Mouse (Mus musculus) left cerebral cortex, adult 11 months (tissue): Measurements from ENCODE around the gene Cacna2d4.
"Not testable (repeated sequence)": the region's sequence is repeated elsewhere in the genome, so short reads cannot be mapped to it uniquely, and the experiment has no call there.

ENCODE experiments used
- DNase-seq: peaks from one replicate; pipeline ENCODE4 v3.0.0; 2022; ENCODE audit warnings: low spot score

Gene Cacna2d4

GRCm38 (mm10) chr6:119347813-119348212, 111.5 kb downstream of the Cacna2d4 start:
- DNase-seq = no peak

- peak; percentile 82 for DNase-seq
Measured at GRCm38 (mm10) chr6:119348234-119348633, 111.9 kb downstream of the Cacna2d4 start.

- no peak for DNase-seq
Measured at GRCm38 (mm10) chr6:119350703-119351198, 114.4 kb downstream of the Cacna2d4 start.

- DNase-seq = no peak
Measured at GRCm38 (mm10) chr6:119351656-119352055, 115.3 kb downstream of the Cacna2d4 start.

GRCm38 (mm10) chr6:119352501-119352900, 116.2 kb downstream of the Cacna2d4 start:
- DNase-seq = no peak

- DNase-seq = no peak
Measured at GRCm38 (mm10) chr6:119358020-119358571, 121.8 kb downstream of the Cacna2d4 start.

- DNase-seq = not testable (repeated sequence)
Measured at GRCm38 (mm10) chr6:119360250-119360649, 123.9 kb downstream of the Cacna2d4 start.

- DNase-seq = no peak
Measured at GRCm38 (mm10) chr6:119360925-119361702, 124.8 kb downstream of the Cacna2d4 start.

GRCm38 (mm10) chr6:119363593-119363992, 127.3 kb downstream of the Cacna2d4 start:
- DNase-seq = no peak

- DNase-seq = not testable (repeated sequence)
Measured at GRCm38 (mm10) chr6:119366800-119367199, 130.5 kb downstream of the Cacna2d4 start.

- DNase-seq = no peak
Measured at GRCm38 (mm10) chr6:119367382-119367781, 131.1 kb downstream of the Cacna2d4 start.

GRCm38 (mm10) chr6:119371624-119372023, 135.3 kb downstream of the Cacna2d4 start:
- DNase-seq = no peak

GRCm38 (mm10) chr6:119372237-119372636, 135.9 kb downstream of the Cacna2d4 start:
- DNase-seq = no peak

- DNase-seq = no peak
Measured at GRCm38 (mm10) chr6:119373000-119373705, 136.8 kb downstream of the Cacna2d4 start.

- DNase-seq = no peak
Measured at GRCm38 (mm10) chr6:119375035-119375434, 138.7 kb downstream of the Cacna2d4 start.

- no peak for DNase-seq
Measured at GRCm38 (mm10) chr6:119377613-119378012, 141.3 kb downstream of the Cacna2d4 start.

GRCm38 (mm10) chr6:119378631-119379030, 142.3 kb downstream of the Cacna2d4 start:
- no peak for DNase-seq

- no peak for DNase-seq
Measured at GRCm38 (mm10) chr6:119385668-119386067, 149.3 kb downstream of the Cacna2d4 start.

- no peak for DNase-seq
Measured at GRCm38 (mm10) chr6:119386421-119386820, 150.1 kb downstream of the Cacna2d4 start.

- DNase-seq = no peak
Measured at GRCm38 (mm10) chr6:119386821-119387220, 150.5 kb downstream of the Cacna2d4 start.

GRCm38 (mm10) chr6:119387801-119388649, 151.7 kb downstream of the Cacna2d4 start:
- DNase-seq = no peak

GRCm38 (mm10) chr6:119388650-119389012, 152.3 kb downstream of the Cacna2d4 start:
- DNase-seq = peak; percentile 95
